Mouse (Mus musculus) kidney, adult 2 months (tissue): ENCODE data around the gene 4930539E08Rik.

Source experiments
- CTCF ChIP-seq: fragments of 200-500 bp; conservative IDR thresholded peaks from 2 replicates; pipeline ENCODE4 v1.5.1; 2011; ENCODE audit warnings: low read depth, mild to moderate bottlenecking, control low read depth, low read length, moderate library complexity, mixed read lengths; ENCODE audit not compliant: insufficient read depth, insufficient read length
- POLR2A ChIP-seq: fragments of 200-500 bp; IDR thresholded peaks from one replicate; pipeline ENCODE4 v1.6.1; 2011; ENCODE audit warnings: low read depth, low read length, control low read depth

DNA sequence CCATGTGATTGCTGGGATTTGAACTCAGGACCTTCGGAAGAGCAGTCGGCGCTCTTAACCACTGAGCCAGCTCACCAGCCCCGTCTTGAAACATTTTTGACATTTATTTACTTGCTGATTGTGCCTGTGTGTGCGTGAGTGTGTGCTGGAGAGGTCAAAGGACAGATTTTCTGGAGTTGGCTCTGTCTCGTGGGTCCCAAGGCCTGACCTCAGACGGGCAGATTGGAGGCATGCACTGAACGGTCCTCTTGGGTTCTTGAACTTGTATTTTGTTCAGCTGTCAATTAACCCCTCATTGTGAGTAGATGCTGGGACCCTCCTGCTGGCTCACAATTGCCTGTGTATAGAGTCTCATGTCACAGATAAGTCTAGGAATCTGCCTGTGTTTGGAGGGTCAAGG is 28.9 kb downstream of the 4930539E08Rik start:
- TF ChIP-seq POLR2A (no peak), CTCF (no peak)
